9 mouse cellular contexts compared by ENCODE assay signal in the genomic region with DNA sequence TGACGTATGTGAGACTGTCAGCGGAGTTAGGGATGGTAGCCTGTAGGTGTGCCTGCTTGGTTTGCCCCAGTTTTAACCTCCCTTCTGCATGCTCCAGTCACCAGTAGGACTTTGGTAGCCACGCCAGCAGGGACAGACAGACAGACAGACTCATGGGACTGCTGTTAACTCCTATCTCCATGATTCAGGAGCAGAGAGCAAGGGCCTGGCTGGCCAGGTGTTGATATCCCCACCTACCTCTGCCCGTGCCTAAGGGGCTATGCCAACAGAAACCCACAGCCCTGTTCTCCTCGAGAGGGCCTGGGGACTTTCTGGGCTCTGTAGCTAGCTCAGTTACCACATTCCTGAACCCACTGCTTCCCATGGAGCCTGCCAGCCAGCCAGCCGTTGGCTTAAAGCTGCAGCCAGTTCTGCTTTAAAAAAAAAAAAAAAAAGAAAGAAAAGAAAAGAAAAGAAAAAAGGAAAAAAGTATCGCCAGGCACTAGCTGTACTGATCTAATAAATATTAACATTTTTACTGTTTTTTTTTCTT. TPM values are rescaled to one million over a fixed set of nuclear protein-coding genes. Genes with fewer than 3 reads are reported as not detected.
DNase-seq lines count a peak whose midpoint lies in the region; ATAC-seq and TF ChIP-seq lines count a peak whose summit lies in the region.
"Had no signal": no experiment of that assay in that cellular context is flagged by ENCODE, and none has a peak within 500 bp of the region (broad histone marks: within the 10 kb centered on the region; RNA-seq: fewer than 3 reads in every experiment).

No protein-coding gene starts in this region.

- 25% methylated on average over 7 of the region's 7 CpGs for WGBS in kidney, embryonic 16.5 days
- 22% methylated on average over 7 of the region's 7 CpGs for WGBS in embryonic facial prominence, embryonic 12.5 days
- 13% methylated on average over 7 of the region's 7 CpGs for WGBS in hindbrain, embryonic 15.5 days

- no peak overlapping the region for H3ac ChIP-seq in myocyte (ENCODE audit: control insufficient read depth, insufficient read length)

- peaks cover 52% of the 10 kb centered on the region for H3K4me1 ChIP-seq in kidney, embryonic 16.5 days (ENCODE audit: insufficient read depth, low read length)
- peaks cover 61% of the 10 kb centered on the region for H3K4me1 ChIP-seq in embryonic facial prominence, embryonic 12.5 days
- peaks cover 63% of the 10 kb centered on the region for H3K4me1 ChIP-seq in hindbrain, embryonic 15.5 days (replicated peaks)

- no peaks in the 10 kb centered on the region for H3K9me3 ChIP-seq in kidney, embryonic 16.5 days (ENCODE audit: low read length)
- no peaks in the 10 kb centered on the region for H3K9me3 ChIP-seq in embryonic facial prominence, embryonic 12.5 days
- no peaks in the 10 kb centered on the region for H3K9me3 ChIP-seq in hindbrain, embryonic 15.5 days

- H3K36me3 ChIP-seq in kidney, embryonic 16.5 days (ENCODE audit: insufficient read depth, low read length): no peaks in the 10 kb centered on the region
- no peaks in the 10 kb centered on the region for H3K36me3 ChIP-seq in embryonic facial prominence, embryonic 12.5 days
- no peaks in the 10 kb centered on the region for H3K36me3 ChIP-seq in hindbrain, embryonic 15.5 days
- H3K36me3 ChIP-seq in myocyte (ENCODE audit: control insufficient read depth, insufficient read depth): peaks cover 10% of the 10 kb centered on the region

- peaks cover 46% of the 10 kb centered on the region for H3K79me2 ChIP-seq in myocyte (ENCODE audit: control insufficient read depth, insufficient read depth)

- no peak overlapping the region for H3K4me3 ChIP-seq in kidney, embryonic 16.5 days (ENCODE audit: low read length)
- no peak overlapping the region for H3K4me3 ChIP-seq in embryonic facial prominence, embryonic 12.5 days
- H3K4me3 ChIP-seq in hindbrain, embryonic 15.5 days: no peak overlapping the region
- no peak overlapping the region for H3K4me3 ChIP-seq in myocyte

- H3K27ac ChIP-seq in kidney, embryonic 16.5 days (ENCODE audit: low read length): peak overlapping the region; percentile 67
- peak overlapping the region; percentile 94 for H3K27ac ChIP-seq in embryonic facial prominence, embryonic 12.5 days
- peak overlapping the region; percentile 98 for H3K27ac ChIP-seq in hindbrain, embryonic 15.5 days (replicated peaks)
- H3K27ac ChIP-seq: liver, embryonic 14.5 days had no signal

- no peak overlapping the region; the same call in 1 of the 2 replicates for H3K4me2 ChIP-seq in kidney, embryonic 16.5 days (replicated peaks; ENCODE audit: low read depth, low read length)
- H3K4me2 ChIP-seq in embryonic facial prominence, embryonic 12.5 days (replicated peaks): peak overlapping the region; percentile 18
- H3K4me2 ChIP-seq in hindbrain, embryonic 15.5 days: peak overlapping the region; percentile 22
- peak overlapping the region; percentile 70 for H3K4me2 ChIP-seq in myocyte (ENCODE audit: low read depth)

- peak overlapping the region; percentile 45; the same call in 1 of the 2 replicates for H3K9ac ChIP-seq in kidney, embryonic 16.5 days (replicated peaks; ENCODE audit: low read length)
- peak overlapping the region; percentile 29; the same call in 1 of the 2 replicates for H3K9ac ChIP-seq in embryonic facial prominence, embryonic 12.5 days
- H3K9ac ChIP-seq in hindbrain, embryonic 15.5 days: no peak overlapping the region
- H3K9ac ChIP-seq: liver, embryonic 14.5 days had no signal

- no peak for ATAC-seq in kidney, embryonic 16.5 days (ENCODE audit: low FRiP score, low TSS enrichment)
- no peak for ATAC-seq in embryonic facial prominence, embryonic 12.5 days (ENCODE audit: insufficient number of reproducible peaks, insufficient read depth, low FRiP score, low TSS enrichment)
- no peak for ATAC-seq in hindbrain, embryonic 15.5 days (ENCODE audit: low FRiP score, low read depth)

- TF ChIP-seq POLR2A in myocyte (IDR thresholded peaks at IDR 0.05; ENCODE audit: insufficient read length, low read depth): peak; percentile 29

- no peaks in the 10 kb centered on the region for H3K27me3 ChIP-seq in kidney, embryonic 16.5 days (ENCODE audit: insufficient read depth, low read length)
- H3K27me3 ChIP-seq in embryonic facial prominence, embryonic 12.5 days: no peaks in the 10 kb centered on the region
- no peaks in the 10 kb centered on the region for H3K27me3 ChIP-seq in hindbrain, embryonic 15.5 days
- no peaks in the 10 kb centered on the region for H3K27me3 ChIP-seq in myocyte (ENCODE audit: control insufficient read depth, insufficient read depth, insufficient read length)

- no peak for DNase-seq in kidney, postnatal 25 days
- no peak for DNase-seq in left cerebral cortex, adult 9 months (ENCODE audit: low spot score in 2 of 2)
- DNase-seq in yolk sac, embryonic 10.5 days (ENCODE audit: low spot score): no peak
- no peak for DNase-seq in spleen, adult 12 weeks (ENCODE audit: low spot score)

TF ChIP-seq in myocyte, 11 proteins besides CTCF, POLR2A, EP300 and RAD21:
- peak; percentile 21 for TF ChIP-seq POLR2AphosphoS2 (IDR thresholded peaks at IDR 0.05; ENCODE audit: insufficient read length, low read depth)
- no peak for TF ChIP-seq MYOG (IDR thresholded peaks at IDR 0.05; ENCODE audit: control insufficient read depth in 1 of 3, insufficient read depth in 1 of 3, insufficient read length in 2 of 3, low read depth in 2 of 3)

RNA-seq across cellular contexts. Expression of gene Mxra7, which starts 12.9 kb away (rescaled TPM):
- polyA plus RNA-seq in kidney, embryonic 16.5 days (2015; fragmentation: Nextera tagmentation; extraction: Ambion mirVana): 15.6 and 17.0 TPM in 2 replicates
- 31.7 and 34.1 TPM in 2 replicates for polyA plus RNA-seq in embryonic facial prominence, embryonic 12.5 days (2016; fragmentation: Nextera tagmentation; extraction: Ambion mirVana)
- polyA plus RNA-seq in hindbrain, embryonic 15.5 days (2015; fragmentation: Nextera tagmentation; extraction: Ambion mirVana): 41.5 and 42.8 TPM in 2 replicates
- polyA plus RNA-seq in myocyte (2012; fragmentation: generic; extraction: Trizol): 126 TPM

RNA-seq across cellular contexts. Expression of gene Mettl23, which starts 28.1 kb away (rescaled TPM):
- 54.9 and 60.6 TPM in 2 replicates for polyA plus RNA-seq in kidney, embryonic 16.5 days (2015; fragmentation: Nextera tagmentation; extraction: Ambion mirVana)
- polyA plus RNA-seq in embryonic facial prominence, embryonic 12.5 days (2016; fragmentation: Nextera tagmentation; extraction: Ambion mirVana): 63.7 and 71.2 TPM in 2 replicates
- polyA plus RNA-seq in hindbrain, embryonic 15.5 days (2015; fragmentation: Nextera tagmentation; extraction: Ambion mirVana): 62.1 and 65.0 TPM in 2 replicates
- 34.0 TPM for polyA plus RNA-seq in myocyte (2012; fragmentation: generic; extraction: Trizol)

RNA-seq across cellular contexts. Expression of gene Jmjd6, which starts 28.3 kb away (rescaled TPM):
- polyA plus RNA-seq in kidney, embryonic 16.5 days (2015; fragmentation: Nextera tagmentation; extraction: Ambion mirVana): 74.8 and 77.8 TPM in 2 replicates
- 79.2 and 80.5 TPM in 2 replicates for polyA plus RNA-seq in embryonic facial prominence, embryonic 12.5 days (2016; fragmentation: Nextera tagmentation; extraction: Ambion mirVana)
- polyA plus RNA-seq in hindbrain, embryonic 15.5 days (2015; fragmentation: Nextera tagmentation; extraction: Ambion mirVana): 70.2 and 72.4 TPM in 2 replicates
- polyA plus RNA-seq in myocyte (2012; fragmentation: generic; extraction: Trizol): 55.1 TPM

RNA-seq across cellular contexts. Expression of gene Mfsd11, which starts 37.3 kb away (rescaled TPM):
- 38.8 and 41.2 TPM in 2 replicates for polyA plus RNA-seq in kidney, embryonic 16.5 days (2015; fragmentation: Nextera tagmentation; extraction: Ambion mirVana)
- 47.8 and 51.2 TPM in 2 replicates for polyA plus RNA-seq in embryonic facial prominence, embryonic 12.5 days (2016; fragmentation: Nextera tagmentation; extraction: Ambion mirVana)
- polyA plus RNA-seq in hindbrain, embryonic 15.5 days (2015; fragmentation: Nextera tagmentation; extraction: Ambion mirVana): 52.6 and 56.3 TPM in 2 replicates
- 40.0 TPM for polyA plus RNA-seq in myocyte (2012; fragmentation: generic; extraction: Trizol)

RNA-seq across cellular contexts. Expression of gene Srsf2, which starts 37.9 kb away (rescaled TPM):
- polyA plus RNA-seq in kidney, embryonic 16.5 days (2015; fragmentation: Nextera tagmentation; extraction: Ambion mirVana): 729 and 742 TPM in 2 replicates
- 915 and 968 TPM in 2 replicates for polyA plus RNA-seq in embryonic facial prominence, embryonic 12.5 days (2016; fragmentation: Nextera tagmentation; extraction: Ambion mirVana)
- 535 and 549 TPM in 2 replicates for polyA plus RNA-seq in hindbrain, embryonic 15.5 days (2015; fragmentation: Nextera tagmentation; extraction: Ambion mirVana)
- 145 TPM for polyA plus RNA-seq in myocyte (2012; fragmentation: generic; extraction: Trizol)
